Mouse (Mus musculus) embryonic facial prominence, embryonic 12.5 days (tissue): Measurements from ENCODE around the gene Rhpn2. TPM values are rescaled to one million over a fixed set of nuclear protein-coding genes. Genes with fewer than 3 reads are reported as not detected.

ENCODE experiments used
- ATAC-seq: fragments of 200-750 bp; cut with Nextera tagmentation; 2 replicates; pipeline ENCODE4 v1.8.0; 2017; ENCODE audit not compliant: insufficient number of reproducible peaks, insufficient read depth, low FRiP score, low TSS enrichment
- H3K27ac ChIP-seq: fragments of 300-500 bp; sonication (generic); 2 replicates; pipeline ENCODE4 v1.5.1; 2016; ENCODE audit warnings: mild to moderate bottlenecking
- H3K27me3 ChIP-seq: fragments of 300-500 bp; sonication (generic); 2 replicates; pipeline ENCODE4 v1.6.1; 2016; ENCODE audit warnings: mild to moderate bottlenecking, moderate library complexity
- H3K36me3 ChIP-seq: fragments of 300-500 bp; sonication (generic); 2 replicates; pipeline ENCODE4 v1.6.1; 2016; ENCODE audit warnings: mild to moderate bottlenecking
- H3K4me1 ChIP-seq: fragments of 300-500 bp; sonication (generic); 2 replicates; pipeline ENCODE4 v1.6.1; 2016
- H3K4me2 ChIP-seq: fragments of 300-500 bp; sonication (generic); replicated peaks from 2 replicates; pipeline ENCODE4 v1.6.1; 2016; ENCODE audit warnings: mild to moderate bottlenecking, moderate library complexity
- H3K4me3 ChIP-seq: fragments of 300-500 bp; sonication (generic); 2 replicates; pipeline ENCODE4 v1.5.1; 2016; ENCODE audit warnings: mild to moderate bottlenecking
- H3K9ac ChIP-seq: fragments of 300-500 bp; sonication (generic); 2 replicates; pipeline ENCODE4 v1.6.1; 2016; ENCODE audit warnings: mild to moderate bottlenecking, moderate library complexity
- H3K9me3 ChIP-seq: fragments of 300-500 bp; sonication (generic); 2 replicates; pipeline ENCODE4 v1.6.1; 2016; ENCODE audit warnings: mild to moderate bottlenecking, moderate library complexity
- WGBS: fragments of 180-500 bp; shearing (Covaris S2); methylation state at CpG from one replicate; pipeline ENCODE4 v1.1.7; 2016; 5-methylcytosine and 5-hydroxymethylcytosine counted together
- polyA plus RNA-seq: library from polyadenylated mRNA; unstranded; fragments of >200 nt; fragmentation: Nextera tagmentation; extraction: Ambion mirVana; gene quantifications from 2 replicates; pipeline ENCODE4 v1.2.1, GENCODE M21; 2016

The Rhpn2 gene
- polyA plus RNA-seq, 1 experiment from 2014 or later: 4.1 TPM

- H3K9ac ChIP-seq: no peak overlapping the region
- no peaks in the 10 kb centered on the region for H3K27me3 ChIP-seq
- H3K4me3 ChIP-seq: no peak overlapping the region
- H3K4me1 ChIP-seq: no peaks in the 10 kb centered on the region
- no peak overlapping the region for H3K4me2 ChIP-seq
- H3K27ac ChIP-seq: no peak overlapping the region
- H3K36me3 ChIP-seq: no peaks in the 10 kb centered on the region
- no peaks in the 10 kb centered on the region for H3K9me3 ChIP-seq
- 89% methylated on average over 8 of the region's 8 CpGs for WGBS
- no peak for ATAC-seq
Observed at GRCm38 (mm10) chr7:35349886-35350684, 16.1 kb downstream of the Rhpn2 start.

GRCm38 (mm10) chr7:35351155-35351554, 17.2 kb downstream of the Rhpn2 start:
- Histone ChIP-seq H3K27me3 (no peaks in the 10 kb centered on the region), H3K36me3 (no peaks in the 10 kb centered on the region), H3K4me1 (no peaks in the 10 kb centered on the region), H3K27ac (no peak overlapping the region), H3K9me3 (no peaks in the 10 kb centered on the region), H3K9ac (no peak overlapping the region), H3K4me2 (no peak overlapping the region), H3K4me3 (no peak overlapping the region)
- ATAC-seq: no peak
- WGBS: 91% methylated on average over 3 of the region's 3 CpGs

GRCm38 (mm10) chr7:35353306-35353705, 19.3 kb downstream of the Rhpn2 start:
- Histone ChIP-seq H3K9me3 (no peaks in the 10 kb centered on the region), H3K36me3 (no peaks in the 10 kb centered on the region), H3K27ac (no peak overlapping the region), H3K4me2 (no peak overlapping the region), H3K9ac (no peak overlapping the region), H3K4me1 (no peaks in the 10 kb centered on the region), H3K27me3 (no peaks in the 10 kb centered on the region), H3K4me3 (no peak overlapping the region)
- ATAC-seq: no peak
- 91% methylated on average over 15 of the region's 15 CpGs for WGBS

GRCm38 (mm10) chr7:35355303-35355872, 21.4 kb downstream of the Rhpn2 start:
- no peak for ATAC-seq
- Histone ChIP-seq H3K4me2 (no peak overlapping the region), H3K9me3 (no peaks in the 10 kb centered on the region), H3K4me1 (no peaks in the 10 kb centered on the region), H3K36me3 (no peaks in the 10 kb centered on the region), H3K4me3 (no peak overlapping the region), H3K9ac (no peak overlapping the region), H3K27me3 (no peaks in the 10 kb centered on the region), H3K27ac (no peak overlapping the region)
- WGBS: 85% methylated on average over 5 of the region's 5 CpGs

- H3K27me3 ChIP-seq: no peaks in the 10 kb centered on the region
- H3K36me3 ChIP-seq: no peaks in the 10 kb centered on the region
- WGBS: 86% methylated on average over 12 of the region's 12 CpGs
- H3K9ac ChIP-seq: no peak overlapping the region
- no peak overlapping the region for H3K4me3 ChIP-seq
- H3K27ac ChIP-seq: no peak overlapping the region
- ATAC-seq: no peak
- H3K4me1 ChIP-seq: no peaks in the 10 kb centered on the region
- no peaks in the 10 kb centered on the region for H3K9me3 ChIP-seq
- no peak overlapping the region for H3K4me2 ChIP-seq
Observed at GRCm38 (mm10) chr7:35357621-35358020, 23.7 kb downstream of the Rhpn2 start.

- 58% methylated on average over 5 of the region's 5 CpGs for WGBS
- Histone ChIP-seq H3K9ac (no peak overlapping the region), H3K9me3 (no peaks in the 10 kb centered on the region), H3K4me1 (no peaks in the 10 kb centered on the region), H3K4me2 (no peak overlapping the region), H3K27me3 (no peaks in the 10 kb centered on the region), H3K36me3 (no peaks in the 10 kb centered on the region), H3K27ac (no peak overlapping the region), H3K4me3 (no peak overlapping the region)
- no peak for ATAC-seq
Observed at GRCm38 (mm10) chr7:35362253-35362652, 28.3 kb downstream of the Rhpn2 start.

GRCm38 (mm10) chr7:35362868-35363267, 28.9 kb downstream of the Rhpn2 start:
- WGBS: 41% methylated on average over 5 of the region's 5 CpGs
- Histone ChIP-seq H3K27me3 (no peaks in the 10 kb centered on the region), H3K4me2 (no peak overlapping the region), H3K27ac (no peak overlapping the region), H3K4me1 (no peaks in the 10 kb centered on the region), H3K36me3 (no peaks in the 10 kb centered on the region), H3K4me3 (no peak overlapping the region), H3K9me3 (no peaks in the 10 kb centered on the region), H3K9ac (no peak overlapping the region)
- 0 out of 2 replicates have a peak, but pooled peaks have one; percentile 29 for ATAC-seq

GRCm38 (mm10) chr7:35365161-35365910, 31.4 kb downstream of the Rhpn2 start:
- 51% methylated on average over 12 of the region's 12 CpGs for WGBS
- ATAC-seq: no peak
- Histone ChIP-seq H3K4me3 (no peak overlapping the region), H3K36me3 (no peaks in the 10 kb centered on the region), H3K4me1 (no peaks in the 10 kb centered on the region), H3K9ac (no peak overlapping the region), H3K27me3 (no peaks in the 10 kb centered on the region), H3K4me2 (no peak overlapping the region), H3K9me3 (no peaks in the 10 kb centered on the region), H3K27ac (no peak overlapping the region)

GRCm38 (mm10) chr7:35371096-35371495, 37.1 kb downstream of the Rhpn2 start:
- WGBS: 38% methylated on average over 14 of the region's 14 CpGs
- no peak overlapping the region for H3K9ac ChIP-seq
- no peak overlapping the region for H3K4me3 ChIP-seq
- H3K4me1 ChIP-seq: 0 out of 2 replicates have a peak, but pooled peaks cover 3% of the 10 kb centered on the region
- H3K27ac ChIP-seq: no peak overlapping the region
- no peak overlapping the region for H3K4me2 ChIP-seq
- H3K36me3 ChIP-seq: no peaks in the 10 kb centered on the region
- no peaks in the 10 kb centered on the region for H3K27me3 ChIP-seq
- ATAC-seq: no peak
- H3K9me3 ChIP-seq: no peaks in the 10 kb centered on the region

GRCm38 (mm10) chr7:35372483-35373017, 38.6 kb downstream of the Rhpn2 start:
- 0 out of 2 replicates have a peak, but pooled peaks cover 3% of the 10 kb centered on the region for H3K4me1 ChIP-seq
- WGBS: 90% methylated on average over 14 of the region's 14 CpGs
- no peak for ATAC-seq

GRCm38 (mm10) chr7:35373146-35373989, 39.4 kb downstream of the Rhpn2 start:
- Histone ChIP-seq H3K9me3 (no peaks in the 10 kb centered on the region), H3K4me2 (no peak overlapping the region), H3K4me3 (no peak overlapping the region), H3K36me3 (no peaks in the 10 kb centered on the region), H3K27me3 (no peaks in the 10 kb centered on the region), H3K27ac (no peak overlapping the region), H3K9ac (no peak overlapping the region), H3K4me1 (0 out of 2 replicates have a peak, but pooled peaks cover 3% of the 10 kb centered on the region)
- ATAC-seq: no peak
- WGBS: 67% methylated on average over 16 of the region's 16 CpGs

More at GRCm38 (mm10) chr7:35372483-35373017, 38.6 kb downstream of the Rhpn2 start:
- no peaks in the 10 kb centered on the region for H3K9me3 ChIP-seq
- no peaks in the 10 kb centered on the region for H3K36me3 ChIP-seq
- H3K4me3 ChIP-seq: no peak overlapping the region
- H3K27ac ChIP-seq: no peak overlapping the region
- no peaks in the 10 kb centered on the region for H3K27me3 ChIP-seq
- no peak overlapping the region for H3K9ac ChIP-seq
- no peak overlapping the region for H3K4me2 ChIP-seq
